Mouse (Mus musculus) CD4-positive helper T cell, adult 2 months (primary cell): ENCODE results near the gene Gm38119.
"Not testable (repeated sequence)": the region's sequence is repeated elsewhere in the genome, so short reads cannot be mapped to it uniquely, and the experiment has no call there.

Experiments
- DNase-seq: peaks from one replicate; pipeline ENCODE4 v3.0.0-alpha.2; 2012; ENCODE audit warnings: low read depth, missing footprints, low spot score

The Gm38119 gene

GRCm38 (mm10) chr3:92738996-92739395 is at the start of gene Gm38119:
Gene Gm38119 (minus strand): TSS chr3:92739096.
- no peak for DNase-seq

GRCm38 (mm10) chr3:92778799-92779198 is 39.9 kb upstream of the Gm38119 start, which contains the start of gene Lce1i:
Gene Lce1i (minus strand): TSS chr3:92778899.
- DNase-seq, result no peak

GRCm38 (mm10) chr3:92771573-92771972 is 32.7 kb upstream of the Gm38119 start:
- DNase-seq, result no peak

- DNase-seq, result no peak
Observed at GRCm38 (mm10) chr3:92764965-92765364, 26.1 kb upstream of the Gm38119 start, which contains the start of gene Lce1h. Gene Lce1h (minus strand): TSS chr3:92765065.

GRCm38 (mm10) chr3:92753197-92753596 is 14.3 kb upstream of the Gm38119 start:
- DNase-seq, result no peak

GRCm38 (mm10) chr3:92752238-92752637 is 13.3 kb upstream of the Gm38119 start, which contains the start of gene Lce1g:
Gene Lce1g (minus strand): TSS chr3:92752338.
- no peak for DNase-seq

GRCm38 (mm10) chr3:92722631-92723030 is 16.3 kb downstream of the Gm38119 start:
- no peak for DNase-seq

GRCm38 (mm10) chr3:92720250-92720649 is 18.6 kb downstream of the Gm38119 start, which contains the start of gene Lce1f:
Gene Lce1f (minus strand): TSS chr3:92720350.
- DNase-seq, result no peak

- no peak for DNase-seq
Observed at GRCm38 (mm10) chr3:92715122-92715521, 23.8 kb downstream of the Gm38119 start.

- no peak for DNase-seq
Observed at GRCm38 (mm10) chr3:92708974-92709373, 29.9 kb downstream of the Gm38119 start, which contains the start of gene Lce1e. Gene Lce1e (minus strand): TSS chr3:92709074.

- no peak for DNase-seq
Observed at GRCm38 (mm10) chr3:92694613-92695012, 44.3 kb downstream of the Gm38119 start.

- no peak for DNase-seq
Observed at GRCm38 (mm10) chr3:92691688-92692087, 47.2 kb downstream of the Gm38119 start.

GRCm38 (mm10) chr3:92689154-92689553 is 49.7 kb downstream of the Gm38119 start:
- DNase-seq, result not testable (repeated sequence)
